Mouse (Mus musculus) erythroid progenitor cell, adult 5-6 weeks (primary cell): ENCODE data around the gene 2010111I01Rik. TPM values are rescaled to one million over a fixed set of nuclear protein-coding genes. Genes with fewer than 3 reads are reported as not detected.

ENCODE experiments used
- ATAC-seq: replicated peaks from 2 replicates; pipeline ENCODE4 v1.8.0; 2016; ENCODE audit warnings: moderate number of reproducible peaks, mild to moderate bottlenecking, moderate TSS enrichment, inconsistent platforms; ENCODE audit not compliant: poor library complexity, low FRiP score, severe bottlenecking
- total RNA-seq, 2 experiments: library from RNA; stranded (forward) in 1 of 2; stranded (reverse) in 1 of 2; fragments of 150-400 nt in 1 of 2; fragments of 186-747, 209-891 nt in 1 of 2; gene quantifications; 2 replicates each; pipeline versions ENCODE4 v1.2.3 to v1.2.4; 2015 to 2017; ENCODE audit warnings: low replicate concordance in 2 of 2

Gene 2010111I01Rik
- total RNA-seq, 2 experiments from 2014 or later = 5.9 to 28.4 TPM

- ATAC-seq = no peak
These were observed 216.0 kb downstream of the 2010111I01Rik start for GRCm38 (mm10) chr13:63180641-63181235.

GRCm38 (mm10) chr13:63184946-63185345 is 220.3 kb downstream of the 2010111I01Rik start:
- ATAC-seq = no peak

- ATAC-seq = no peak
These were observed 221.5 kb downstream of the 2010111I01Rik start for GRCm38 (mm10) chr13:63186217-63186616.

GRCm38 (mm10) chr13:63186642-63187041 is 221.9 kb downstream of the 2010111I01Rik start:
- no peak for ATAC-seq

GRCm38 (mm10) chr13:63187145-63188143 is 222.8 kb downstream of the 2010111I01Rik start:
- ATAC-seq = no peak

GRCm38 (mm10) chr13:63188306-63188705 is 223.6 kb downstream of the 2010111I01Rik start:
- no peak for ATAC-seq

- no peak for ATAC-seq
These were observed 224.1 kb downstream of the 2010111I01Rik start for GRCm38 (mm10) chr13:63188811-63189210.

GRCm38 (mm10) chr13:63193423-63193822 is 228.7 kb downstream of the 2010111I01Rik start:
- ATAC-seq = no peak

- ATAC-seq = no peak
These were observed 233.3 kb downstream of the 2010111I01Rik start for GRCm38 (mm10) chr13:63198038-63198437.

- ATAC-seq = no peak
These were observed 234.9 kb downstream of the 2010111I01Rik start for GRCm38 (mm10) chr13:63199588-63199987.

- no peak for ATAC-seq
These were observed 239.0 kb downstream of the 2010111I01Rik start for GRCm38 (mm10) chr13:63203502-63204278.

GRCm38 (mm10) chr13:63205750-63206149 is 241.1 kb downstream of the 2010111I01Rik start:
- ATAC-seq = no peak

- ATAC-seq = no peak
These were observed 241.7 kb downstream of the 2010111I01Rik start for GRCm38 (mm10) chr13:63206396-63206795.

GRCm38 (mm10) chr13:63216537-63216936 is 251.8 kb downstream of the 2010111I01Rik start:
- ATAC-seq = no peak

- no peak for ATAC-seq
These were observed 258.5 kb downstream of the 2010111I01Rik start for GRCm38 (mm10) chr13:63223026-63223770.

GRCm38 (mm10) chr13:63225796-63226583 is 261.3 kb downstream of the 2010111I01Rik start:
- ATAC-seq = no peak

GRCm38 (mm10) chr13:63227785-63228184 is 263.1 kb downstream of the 2010111I01Rik start:
- no peak for ATAC-seq

GRCm38 (mm10) chr13:63230955-63231701 is 266.4 kb downstream of the 2010111I01Rik start:
- no peak for ATAC-seq
